Mouse (Mus musculus) stomach, postnatal 0 days (tissue): ENCODE measurements at regions not wholly inside any gene's neighbourhood (a gene's known extent, or its start where the extent isn't known, plus 50 kb on each side); places are given as distances from the start of the nearest gene placed in this dataset.

Source experiments
- CTCF ChIP-seq: IDR thresholded peaks from 2 replicates; pipeline ENCODE4 v1.5.1; 2016; ENCODE audit warnings: antibody characterized with exemption, low read depth, mild to moderate bottlenecking, moderate library complexity
- EP300 ChIP-seq: optimal IDR thresholded peaks from 2 replicates; pipeline ENCODE3; 2016; ENCODE audit warnings: antibody characterized with exemption

GRCm38 (mm10) chr3:31741289-31741688 is 161.0 kb upstream of the Kcnmb2 start:
- TF ChIP-seq EP300 (no peak), CTCF (no peak)
